Mouse (Mus musculus) embryo, embryonic 11 days (tissue): ENCODE results near the gene Zfp296.

ENCODE experiments used
- DNase-seq: peaks from one replicate; pipeline ENCODE4 v3.0.0-alpha.2; 2015

Gene Zfp296

GRCm38 (mm10) chr7:19577141-19577852, at the start of gene Zfp296, which contains the start of gene Gemin7:
Gene Zfp296, plus strand, starts transcription at chr7:19577287.
Gene Gemin7, minus strand, starts transcription at chr7:19577595.
- DNase-seq: peak; percentile 51

- DNase-seq: no peak
Measured at GRCm38 (mm10) chr7:19531077-19531476, 46.0 kb upstream of the Zfp296 start.

- no peak for DNase-seq
Measured at GRCm38 (mm10) chr7:19532240-19532639, 44.8 kb upstream of the Zfp296 start.

GRCm38 (mm10) chr7:19534676-19535075, 42.4 kb upstream of the Zfp296 start:
- no peak for DNase-seq

GRCm38 (mm10) chr7:19540771-19541566, 36.1 kb upstream of the Zfp296 start:
- DNase-seq: no peak

GRCm38 (mm10) chr7:19541681-19542154, 35.4 kb upstream of the Zfp296 start:
- no peak for DNase-seq

GRCm38 (mm10) chr7:19542155-19542691, 34.9 kb upstream of the Zfp296 start:
- no peak for DNase-seq

- no peak for DNase-seq
Measured at GRCm38 (mm10) chr7:19543584-19543983, 33.5 kb upstream of the Zfp296 start.

- no peak for DNase-seq
Measured at GRCm38 (mm10) chr7:19546007-19546406, 31.1 kb upstream of the Zfp296 start.

GRCm38 (mm10) chr7:19547344-19547969, 29.6 kb upstream of the Zfp296 start:
- no peak for DNase-seq

GRCm38 (mm10) chr7:19549394-19549793, 27.7 kb upstream of the Zfp296 start:
- no peak for DNase-seq

- no peak for DNase-seq
Measured at GRCm38 (mm10) chr7:19551634-19552033, 25.5 kb upstream of the Zfp296 start.

GRCm38 (mm10) chr7:19552443-19552842, 24.6 kb upstream of the Zfp296 start:
- DNase-seq: no peak

GRCm38 (mm10) chr7:19554168-19554567, 22.9 kb upstream of the Zfp296 start:
- DNase-seq: no peak

GRCm38 (mm10) chr7:19557086-19557485, 20.0 kb upstream of the Zfp296 start:
- no peak for DNase-seq

GRCm38 (mm10) chr7:19557982-19558900, 18.8 kb upstream of the Zfp296 start:
- DNase-seq: no peak

GRCm38 (mm10) chr7:19558965-19559364, 18.1 kb upstream of the Zfp296 start:
- peak; percentile 61 for DNase-seq

- DNase-seq: no peak
Measured at GRCm38 (mm10) chr7:19560491-19561260, 16.4 kb upstream of the Zfp296 start.

- DNase-seq: no peak
Measured at GRCm38 (mm10) chr7:19561431-19561764, 15.7 kb upstream of the Zfp296 start.

- peak; percentile 97 for DNase-seq
Measured at GRCm38 (mm10) chr7:19561765-19562642, 15.1 kb upstream of the Zfp296 start.
